Mouse (Mus musculus) cerebellum, adult 11-12 months (tissue): ENCODE measurements around the gene Bpifb2.
A peak's percentile ranks its signal among the peaks of the same experiment; 100 is the strongest.
"Not testable (repeated sequence)": the region's sequence is repeated elsewhere in the genome, so short reads cannot be mapped to it uniquely, and the experiment has no call there.

Experiments used
- DNase-seq: peaks from one replicate; pipeline ENCODE4 v3.0.0; 2022

Gene Bpifb2

DNA sequence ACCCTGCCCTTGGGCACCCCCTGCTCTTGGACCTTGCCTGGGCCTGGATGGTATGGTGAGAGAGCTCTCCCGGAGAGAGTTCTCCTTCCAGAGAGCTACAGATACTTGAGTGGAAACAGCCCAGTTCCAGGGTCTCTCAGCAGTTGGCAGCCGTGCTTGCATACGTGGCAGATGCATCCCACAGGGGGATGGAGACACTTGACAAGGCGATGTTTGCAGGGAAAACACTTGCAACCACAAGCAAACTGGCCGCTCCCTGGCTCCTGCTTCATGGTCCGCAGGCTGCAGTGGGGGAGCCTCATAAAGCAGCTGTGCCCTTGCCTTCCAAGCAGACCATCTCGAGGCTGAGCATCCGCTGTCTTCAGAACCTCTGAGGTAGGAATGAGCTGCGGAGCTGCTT lies at the start of gene Bpifb2:
Gene Bpifb2 (plus strand): TSS at position 301 of the 400 bp plus-strand sequence.
- DNase-seq: no peak

DNA sequence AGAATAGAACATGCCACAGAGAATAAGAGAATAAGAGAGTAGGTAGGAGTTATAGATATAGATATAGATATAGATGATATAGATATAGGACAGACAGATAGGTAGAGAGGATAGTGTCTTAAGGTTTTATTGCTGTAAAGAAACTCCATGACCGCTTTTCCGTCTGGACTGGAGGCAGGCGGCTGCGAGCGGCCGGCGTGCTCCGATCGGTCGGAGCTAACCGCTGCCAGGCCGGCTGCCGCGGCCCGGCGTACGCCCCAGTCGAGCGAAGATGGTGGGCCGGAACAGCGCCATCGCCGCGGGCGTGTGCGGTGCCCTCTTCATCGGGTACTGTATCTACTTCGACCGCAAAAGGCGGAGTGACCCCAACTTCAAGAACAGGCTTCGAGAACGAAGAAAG lies 48.9 kb upstream of the Bpifb2 start:
- DNase-seq: not testable (repeated sequence)

DNA sequence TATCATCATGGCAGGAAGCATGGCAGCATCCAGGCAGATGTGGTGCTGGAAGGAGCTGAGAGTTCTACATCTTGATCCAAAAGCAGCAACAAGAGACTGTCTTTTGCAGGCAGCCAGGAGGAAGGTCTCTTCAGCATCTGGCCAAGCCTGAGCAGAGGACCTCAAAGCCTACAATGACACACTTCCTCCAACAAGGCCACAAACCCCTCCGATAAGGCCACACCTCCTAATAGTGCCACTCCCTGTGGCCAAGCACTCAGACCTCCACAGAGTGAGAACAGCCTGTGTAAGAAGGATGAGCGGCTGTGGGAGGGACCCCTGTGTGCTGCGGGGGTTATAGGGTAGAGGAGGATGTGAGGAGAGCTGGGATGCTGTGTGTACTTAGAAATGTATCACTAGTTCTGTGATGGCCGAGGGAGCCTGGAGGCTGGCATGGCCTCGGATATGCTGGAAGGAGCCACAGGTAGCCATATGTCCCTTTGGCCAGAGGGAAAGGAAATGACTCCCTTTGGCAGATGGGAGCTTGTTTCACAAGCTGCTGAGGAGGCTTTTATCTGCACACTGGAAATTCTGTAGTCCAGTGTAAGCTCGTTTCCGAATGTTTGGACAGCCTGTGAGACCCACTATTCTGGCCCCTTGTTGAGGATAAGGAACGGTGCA lies 47.5 kb upstream of the Bpifb2 start:
- DNase-seq: peak; percentile 91

DNA sequence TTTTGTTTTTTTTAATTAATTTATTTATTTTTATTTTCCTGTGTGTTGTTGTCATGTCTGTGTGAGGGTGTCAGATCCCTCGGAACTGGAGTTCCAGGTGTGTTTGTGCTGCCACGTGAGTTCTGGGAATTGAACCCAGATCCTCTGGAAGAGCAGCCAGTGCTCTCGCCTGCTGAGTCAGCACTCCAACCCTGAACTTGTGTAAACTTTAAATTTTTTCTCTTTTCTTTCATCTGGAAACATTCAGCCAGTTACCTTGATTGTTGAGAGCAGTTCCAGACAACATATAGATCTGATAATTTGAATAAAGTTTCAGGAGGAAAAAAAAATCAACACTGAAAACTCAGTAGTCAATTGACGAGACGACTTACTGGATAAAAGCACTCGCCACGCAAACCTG lies 46.1 kb upstream of the Bpifb2 start:
- no peak for DNase-seq

DNA sequence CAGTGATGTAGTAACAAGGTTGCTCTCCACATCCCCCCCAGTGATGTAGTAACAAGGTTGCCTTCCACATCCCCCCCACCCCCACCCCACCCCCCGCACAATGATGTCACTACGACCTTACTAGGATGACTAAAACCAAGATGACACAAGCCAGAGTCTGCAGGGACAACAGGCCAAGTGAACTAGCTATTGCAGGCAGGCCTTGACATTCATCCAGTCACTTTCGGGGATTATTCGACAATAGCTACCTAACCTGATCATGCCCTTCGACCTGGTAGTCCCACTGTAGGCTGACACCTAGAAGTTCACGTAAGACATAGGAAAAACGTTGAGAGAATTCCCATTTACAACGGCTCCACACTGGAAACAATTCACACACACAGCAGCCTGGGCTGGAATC lies 41.6 kb upstream of the Bpifb2 start:
- no peak for DNase-seq

DNA sequence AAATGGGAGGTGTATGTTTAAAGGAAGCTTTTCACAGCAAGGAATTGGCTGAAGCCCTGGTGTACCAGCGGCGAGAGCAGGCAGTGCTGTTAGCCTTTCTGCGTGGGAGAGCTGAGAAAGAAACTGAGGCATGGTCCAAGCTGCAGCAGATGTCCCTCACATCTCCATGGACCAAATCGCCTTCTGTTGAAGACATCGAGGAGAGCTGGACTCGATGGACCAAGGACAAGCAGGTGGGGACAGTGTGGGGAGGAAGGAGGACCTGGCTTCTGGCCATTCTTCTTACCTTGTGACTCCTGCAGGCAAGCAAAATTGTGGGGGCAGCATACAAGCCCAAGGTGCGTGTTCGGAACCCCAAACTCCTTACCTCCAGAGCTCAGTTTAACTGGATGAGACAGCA lies 32.0 kb upstream of the Bpifb2 start:
- peak; percentile 55 for DNase-seq

GRCm38 (mm10) chr2:153848389-153848788 lies 26.5 kb upstream of the Bpifb2 start:
- no peak for DNase-seq

- peak; percentile 47 for DNase-seq
These were observed 24.4 kb upstream of the Bpifb2 start for GRCm38 (mm10) chr2:153850351-153851029.

DNA sequence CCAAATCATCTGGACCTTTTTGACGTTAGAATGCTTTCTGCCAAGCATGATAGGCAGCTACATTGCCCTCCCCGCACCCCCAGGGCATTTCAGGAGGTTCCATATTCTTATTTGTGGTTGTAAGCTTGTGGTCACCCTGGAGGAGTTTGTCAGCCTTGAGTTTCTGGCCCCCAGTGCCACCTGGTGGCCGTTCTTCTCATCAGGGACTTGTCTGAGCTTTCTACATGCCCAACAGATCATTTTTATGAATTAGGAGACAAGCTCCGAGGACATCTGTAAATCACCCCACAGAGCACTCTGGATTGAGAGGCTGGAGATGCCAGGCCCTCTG lies 23.9 kb upstream of the Bpifb2 start:
- peak; percentile 79 for DNase-seq

- DNase-seq: no peak
These were observed 21.3 kb upstream of the Bpifb2 start for GRCm38 (mm10) chr2:153853544-153853943.

DNA sequence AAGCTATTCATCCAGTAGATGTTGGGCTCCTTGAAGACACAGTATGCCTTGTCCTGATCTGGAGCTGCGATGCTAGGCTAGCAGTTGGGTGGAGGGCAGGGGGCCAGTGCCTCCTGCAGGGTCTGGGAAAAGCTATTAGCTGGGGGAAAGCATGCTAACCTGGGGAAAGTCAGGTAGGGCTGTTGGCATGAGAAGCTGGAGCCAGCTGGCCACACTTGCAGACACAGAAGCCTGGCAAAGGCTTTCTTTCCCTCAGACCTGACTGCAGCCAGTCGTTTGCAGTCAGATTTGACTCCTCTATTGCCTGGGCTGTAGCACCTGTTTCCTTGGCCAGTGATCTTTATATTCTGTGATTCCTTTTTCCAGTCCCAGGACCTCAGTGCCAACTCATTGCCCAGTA lies 15.3 kb upstream of the Bpifb2 start:
- DNase-seq: peak; percentile 93

DNA sequence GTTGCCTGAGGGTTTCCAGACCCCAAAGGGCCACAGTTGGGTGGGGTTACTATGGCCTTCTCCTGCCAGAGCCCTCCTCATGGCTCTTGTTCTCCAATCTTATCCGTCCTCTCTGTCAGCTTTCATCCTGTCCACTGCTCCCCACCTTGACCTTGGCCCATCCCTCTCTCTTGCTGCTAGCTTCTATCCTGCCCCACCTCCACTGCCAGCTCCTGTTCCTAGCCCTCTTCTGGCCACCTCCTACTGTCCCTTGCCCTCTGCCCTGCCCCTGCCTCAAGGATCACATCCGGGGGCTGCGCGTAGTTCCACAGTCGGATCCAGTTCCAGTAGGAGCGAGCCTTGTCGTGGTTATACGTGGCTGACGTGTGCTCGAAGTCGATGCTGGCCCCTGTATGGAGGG lies 14.5 kb upstream of the Bpifb2 start:
- no peak for DNase-seq

GRCm38 (mm10) chr2:153860715-153861114 lies 14.1 kb upstream of the Bpifb2 start:
- no peak for DNase-seq

- DNase-seq: no peak
These were observed 12.9 kb upstream of the Bpifb2 start for GRCm38 (mm10) chr2:153861960-153862359.

- no peak for DNase-seq
These were observed 3.9 kb upstream of the Bpifb2 start, which contains the start of gene Sun5 for GRCm38 (mm10) chr2:153870984-153871383. TSS of gene Sun5 (minus strand) at chr2:153871084.

- DNase-seq: peak; percentile 61
These were observed 24.3 kb downstream of the Bpifb2 start for GRCm38 (mm10) chr2:153899111-153899510.

DNA sequence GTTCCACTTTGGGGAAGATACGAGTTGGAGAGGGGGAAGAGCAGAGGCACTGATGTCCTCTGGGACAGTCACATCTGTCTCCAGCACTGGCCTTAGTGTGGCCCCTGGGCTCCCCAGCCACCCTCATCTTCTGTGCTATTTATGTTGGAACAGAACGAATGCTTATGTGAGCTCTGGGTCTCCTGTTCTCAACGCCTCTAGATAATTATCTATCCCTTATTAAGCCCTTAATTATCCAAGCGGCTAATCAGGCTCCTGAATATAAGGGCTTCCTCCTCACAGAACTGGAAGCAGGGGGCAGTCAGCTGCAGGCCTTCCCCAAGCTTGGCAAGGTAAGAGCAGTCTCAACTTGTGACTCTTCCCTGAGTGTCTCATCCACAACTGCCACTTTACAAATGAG lies 25.2 kb downstream of the Bpifb2 start, which contains the start of gene Bpifb6:
Gene Bpifb6 (plus strand): TSS at position 301 of the 400 bp plus-strand sequence.
- no peak for DNase-seq

GRCm38 (mm10) chr2:153902726-153903125 lies 27.9 kb downstream of the Bpifb2 start:
- peak; percentile 81 for DNase-seq

- no peak for DNase-seq
These were observed 31.8 kb downstream of the Bpifb2 start for GRCm38 (mm10) chr2:153906626-153907025.

GRCm38 (mm10) chr2:153914151-153914550 lies 39.3 kb downstream of the Bpifb2 start:
- DNase-seq: peak; percentile 29

GRCm38 (mm10) chr2:153917930-153918329 lies 43.1 kb downstream of the Bpifb2 start, which contains the start of gene Bpifb3:
TSS of gene Bpifb3 (plus strand) at chr2:153918230.
- DNase-seq: no peak

DNA sequence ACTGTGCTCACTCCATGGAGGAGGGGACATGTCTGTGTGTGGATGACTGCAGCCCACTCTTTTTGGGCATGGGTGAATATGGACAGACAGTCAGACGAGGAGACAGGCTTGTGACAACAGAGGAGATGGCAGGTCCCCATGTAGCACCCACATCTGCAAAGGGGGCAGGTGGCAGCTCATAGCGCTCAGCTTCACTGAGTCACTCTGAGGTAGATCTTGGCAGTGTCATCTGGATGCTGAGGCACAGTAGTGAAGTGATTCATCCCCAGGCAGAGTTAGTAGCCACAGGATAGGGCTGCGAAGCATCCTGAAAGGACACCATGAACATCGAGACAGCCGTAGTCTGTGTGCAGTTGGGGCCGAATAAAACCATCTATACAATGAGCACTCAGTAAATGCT lies 46.4 kb downstream of the Bpifb2 start:
- DNase-seq: no peak

GRCm38 (mm10) chr2:153929871-153930413 lies 55.1 kb downstream of the Bpifb2 start:
- DNase-seq: peak; percentile 51

- DNase-seq: no peak
These were observed 56.3 kb downstream of the Bpifb2 start for GRCm38 (mm10) chr2:153931125-153931524.
